Mouse (Mus musculus): ENCODE measurements around the gene Pex6. TPM values are rescaled to one million over a fixed set of nuclear protein-coding genes. Genes with fewer than 3 reads are reported as not detected.

The Pex6 gene
- polyA plus RNA-seq, 1 experiment: 74.9 TPM

DNA sequence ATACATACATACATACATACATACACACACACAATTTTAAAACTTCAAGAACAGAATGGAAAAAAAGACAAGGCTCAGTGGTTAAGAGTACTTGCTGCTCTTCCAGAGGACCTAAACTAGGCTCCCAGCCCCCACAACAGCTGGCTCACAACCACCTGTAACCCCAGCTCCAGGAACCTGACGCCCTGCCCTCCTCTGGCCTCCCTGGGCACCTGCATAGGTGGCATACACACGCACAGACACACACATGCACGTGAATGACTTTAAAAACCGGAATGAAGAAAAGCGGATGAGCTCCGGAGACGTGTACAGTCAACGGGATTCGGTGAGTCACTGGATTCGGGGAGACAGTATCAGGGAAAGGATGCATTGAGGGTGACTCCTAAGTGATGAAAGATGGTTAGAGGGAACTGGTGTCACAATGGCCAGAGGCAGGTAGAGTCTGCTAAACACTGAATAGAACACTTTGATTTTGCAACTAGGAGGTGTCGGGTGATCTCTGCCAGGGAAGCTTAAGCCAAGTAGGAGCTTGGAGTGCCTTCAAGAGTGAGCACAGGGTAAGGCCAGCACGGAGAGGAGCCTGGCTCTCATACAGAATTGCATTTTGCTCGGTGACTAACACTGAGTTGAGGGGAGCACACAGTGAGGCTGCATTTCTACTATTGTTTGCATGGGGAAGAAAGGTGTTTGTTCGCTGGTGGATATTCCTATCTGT lies 4.7 kb upstream of the Pex6 start:
- 93% methylated on average over 14 of the region's 14 CpGs for WGBS
- TF ChIP-seq POLR2A (IDR thresholded peaks at IDR 0.05; ENCODE audit: low read depth, low read length) (no peak), CTCF (IDR thresholded peaks at IDR 0.05; ENCODE audit: extremely low read depth, insufficient read length, insufficient replicate concordance, low read depth, low read length) (no peak)
- Histone ChIP-seq H3K36me3 (ENCODE audit: control insufficient read depth, insufficient read depth, low read length) (no peaks in the 10 kb centered on the region), H3K4me1 (ENCODE audit: control insufficient read depth, insufficient read depth, insufficient read length, low read length) (peaks cover 10% of the 10 kb centered on the region), H3K27me3 (ENCODE audit: control insufficient read depth, insufficient read depth, low read length) (no peaks in the 10 kb centered on the region), H3K27ac (ENCODE audit: insufficient read depth, low read depth, low read length) (no peak overlapping the region), H3K4me3 (ENCODE audit: low read depth, low read length) (no peak overlapping the region)

GRCm38 (mm10) chr17:46711612-46712271 lies 479 bp downstream of the Pex6 start:
- Histone ChIP-seq H3K4me3 (ENCODE audit: low read depth, low read length) (peak overlapping the region; percentile 92), H3K27ac (ENCODE audit: insufficient read depth, low read depth, low read length) (peak overlapping the region; percentile 14), H3K27me3 (ENCODE audit: control insufficient read depth, insufficient read depth, low read length) (no peaks in the 10 kb centered on the region), H3K36me3 (ENCODE audit: control insufficient read depth, insufficient read depth, low read length) (peaks cover 21% of the 10 kb centered on the region), H3K4me1 (ENCODE audit: control insufficient read depth, insufficient read depth, insufficient read length, low read length) (peaks cover 3% of the 10 kb centered on the region; the same call in 1 of the 2 replicates)
- under 1% methylated on average over 76 of the region's 76 CpGs for WGBS
- TF ChIP-seq POLR2A (IDR thresholded peaks at IDR 0.05; ENCODE audit: low read depth, low read length) (no peak), CTCF (IDR thresholded peaks at IDR 0.05; ENCODE audit: extremely low read depth, insufficient read length, insufficient replicate concordance, low read depth, low read length) (no peak)

- no peaks in the 10 kb centered on the region for H3K27me3 ChIP-seq (ENCODE audit: control insufficient read depth, insufficient read depth, low read length)
- TF ChIP-seq CTCF (IDR thresholded peaks at IDR 0.05; ENCODE audit: extremely low read depth, insufficient read length, insufficient replicate concordance, low read depth, low read length) (no peak), POLR2A (IDR thresholded peaks at IDR 0.05; ENCODE audit: low read depth, low read length) (no peak)
- H3K4me3 ChIP-seq (ENCODE audit: low read depth, low read length): peak overlapping the region; percentile 92
- peaks cover 3% of the 10 kb centered on the region; the same call in 1 of the 2 replicates for H3K4me1 ChIP-seq (ENCODE audit: control insufficient read depth, insufficient read depth, insufficient read length, low read length)
- 18% methylated on average over 7 of the region's 7 CpGs for WGBS
- no peak overlapping the region for H3K27ac ChIP-seq (ENCODE audit: insufficient read depth, low read depth, low read length)
- H3K36me3 ChIP-seq (ENCODE audit: control insufficient read depth, insufficient read depth, low read length): peaks cover 21% of the 10 kb centered on the region
Observed at GRCm38 (mm10) chr17:46712442-46712841, 1.2 kb downstream of the Pex6 start.

DNA sequence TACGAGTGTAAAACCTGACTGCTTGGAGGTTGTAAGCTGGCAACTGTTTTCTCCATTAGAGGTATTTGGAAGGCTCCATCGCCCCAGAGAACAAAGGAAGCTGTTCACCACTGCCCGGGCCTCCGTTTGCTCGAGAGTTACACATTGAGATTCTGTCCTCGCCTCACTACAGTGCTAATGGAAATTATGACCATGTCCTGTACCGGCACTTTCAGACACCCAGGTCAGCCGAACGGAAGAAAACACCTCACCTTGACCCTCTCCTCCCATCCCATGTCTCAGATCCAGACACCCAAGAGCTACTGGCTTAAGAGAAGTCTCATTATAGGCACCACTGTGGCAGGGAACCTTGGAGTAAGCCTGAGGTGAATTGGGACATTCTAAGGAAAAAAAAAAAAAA lies 2.6 kb downstream of the Pex6 start:
- Histone ChIP-seq H3K27ac (ENCODE audit: insufficient read depth, low read depth, low read length) (no peak overlapping the region), H3K27me3 (ENCODE audit: control insufficient read depth, insufficient read depth, low read length) (no peaks in the 10 kb centered on the region), H3K36me3 (ENCODE audit: control insufficient read depth, insufficient read depth, low read length) (peaks cover 22% of the 10 kb centered on the region), H3K4me1 (ENCODE audit: control insufficient read depth, insufficient read depth, insufficient read length, low read length) (peaks cover 3% of the 10 kb centered on the region; the same call in 1 of the 2 replicates), H3K4me3 (ENCODE audit: low read depth, low read length) (no peak overlapping the region)
- TF ChIP-seq CTCF (IDR thresholded peaks at IDR 0.05; ENCODE audit: extremely low read depth, insufficient read length, insufficient replicate concordance, low read depth, low read length) (no peak), POLR2A (IDR thresholded peaks at IDR 0.05; ENCODE audit: low read depth, low read length) (no peak)
- 88% methylated on average over 9 of the region's 9 CpGs for WGBS

DNA sequence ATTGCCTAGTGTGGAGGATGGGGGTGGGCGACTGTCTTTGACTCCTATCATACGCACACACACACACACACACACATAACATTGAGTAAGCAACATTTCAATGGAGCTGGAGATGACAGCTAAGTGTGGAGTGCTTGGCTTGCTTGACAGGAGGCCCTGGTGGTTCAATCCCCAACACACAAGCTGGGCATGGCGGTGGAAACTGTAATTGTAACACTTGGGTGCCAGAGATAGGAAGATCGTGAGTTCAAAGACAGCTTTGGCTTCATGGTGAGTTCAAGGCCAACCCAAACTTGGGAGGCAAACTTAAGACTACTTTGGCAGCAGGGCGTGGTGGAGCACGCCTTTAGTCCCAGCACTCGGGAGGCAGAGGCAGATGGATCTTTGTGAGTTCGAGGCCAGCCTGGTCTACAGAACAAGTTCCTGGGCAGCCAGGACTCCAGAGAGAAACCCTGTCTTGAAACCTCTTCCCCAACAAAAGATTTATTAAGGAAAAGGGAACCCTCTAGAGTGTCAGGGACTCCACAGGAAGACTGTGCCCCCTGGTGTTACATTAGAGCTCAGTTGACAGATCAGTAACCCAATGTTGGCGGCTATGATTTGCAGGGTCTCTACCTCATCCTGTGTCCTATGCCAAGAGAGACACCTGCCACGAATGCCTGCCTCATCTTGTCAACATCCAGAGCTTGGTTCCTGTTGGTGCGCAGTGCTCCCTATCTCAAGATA lies 3.7 kb downstream of the Pex6 start:
- Histone ChIP-seq H3K36me3 (ENCODE audit: control insufficient read depth, insufficient read depth, low read length) (peaks cover 24% of the 10 kb centered on the region), H3K27me3 (ENCODE audit: control insufficient read depth, insufficient read depth, low read length) (no peaks in the 10 kb centered on the region), H3K27ac (ENCODE audit: insufficient read depth, low read depth, low read length) (no peak overlapping the region), H3K4me3 (ENCODE audit: low read depth, low read length) (no peak overlapping the region), H3K4me1 (ENCODE audit: control insufficient read depth, insufficient read depth, insufficient read length, low read length) (peaks cover 3% of the 10 kb centered on the region; the same call in 1 of the 2 replicates)
- WGBS: 91% methylated on average over 11 of the region's 11 CpGs
- TF ChIP-seq CTCF (IDR thresholded peaks at IDR 0.05; ENCODE audit: extremely low read depth, insufficient read length, insufficient replicate concordance, low read depth, low read length): no peak
- no peak for TF ChIP-seq POLR2A (IDR thresholded peaks at IDR 0.05; ENCODE audit: low read depth, low read length)

DNA sequence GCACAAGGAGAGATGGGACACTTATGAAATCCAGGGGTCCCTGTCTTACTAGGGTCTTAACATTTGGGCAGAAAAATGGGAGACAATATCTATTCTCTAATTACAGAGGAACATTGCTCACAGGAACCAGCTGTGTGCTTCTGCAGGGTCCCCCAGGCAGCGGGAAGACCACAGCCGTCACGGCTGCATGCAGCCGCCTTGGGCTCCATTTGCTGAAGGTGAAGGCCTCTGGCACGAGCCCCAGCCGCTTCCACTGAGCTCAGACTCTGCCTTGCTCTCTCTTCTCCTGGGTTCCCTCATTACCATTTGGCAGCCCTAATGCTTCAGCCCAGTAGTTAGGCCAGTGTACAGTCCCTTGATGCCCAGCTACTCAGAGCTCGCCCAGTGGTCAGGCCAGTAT lies 9.8 kb downstream of the Pex6 start:
- H3K36me3 ChIP-seq (ENCODE audit: control insufficient read depth, insufficient read depth, low read length): peaks cover 33% of the 10 kb centered on the region
- WGBS: 95% methylated on average over 7 of the region's 7 CpGs
- no peak for TF ChIP-seq CTCF (IDR thresholded peaks at IDR 0.05; ENCODE audit: extremely low read depth, insufficient read length, insufficient replicate concordance, low read depth, low read length)
- TF ChIP-seq POLR2A (IDR thresholded peaks at IDR 0.05; ENCODE audit: low read depth, low read length): no peak
- H3K4me3 ChIP-seq (ENCODE audit: low read depth, low read length): no peak overlapping the region
- no peak overlapping the region for H3K27ac ChIP-seq (ENCODE audit: insufficient read depth, low read depth, low read length)
- H3K27me3 ChIP-seq (ENCODE audit: control insufficient read depth, insufficient read depth, low read length): no peaks in the 10 kb centered on the region
- no peaks in the 10 kb centered on the region for H3K4me1 ChIP-seq (ENCODE audit: control insufficient read depth, insufficient read depth, insufficient read length, low read length)

All from small intestine, adult 2 months (tissue).